In the genomic region with DNA sequence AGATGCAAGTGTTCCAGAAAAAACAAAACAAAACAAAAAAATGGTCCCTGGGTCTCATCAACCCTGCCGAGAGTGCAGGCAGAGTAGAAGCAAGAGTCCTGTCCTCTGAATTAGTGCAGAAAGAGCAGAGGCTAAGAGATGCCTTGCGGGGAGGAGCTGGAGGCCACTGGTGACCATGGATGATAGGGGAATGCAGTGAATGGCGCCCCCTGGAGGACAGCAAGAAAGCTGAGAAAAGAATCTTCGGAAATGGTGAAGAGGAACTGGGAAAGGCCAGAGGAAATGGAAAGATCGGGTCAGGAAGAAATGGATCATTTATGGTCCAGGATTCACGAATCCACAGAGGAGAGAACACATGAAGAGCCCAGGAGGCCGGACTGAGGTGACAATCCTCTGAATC, we compare ENCODE assay signal across 8 mouse cellular contexts.
DNase-seq lines count a peak whose midpoint lies in the region; ATAC-seq and TF ChIP-seq lines count a peak whose summit lies in the region.

No protein-coding gene starts in this region.

- peak; percentile 76; the same call in 1 of the 2 replicates for TF ChIP-seq CTCF in small intestine, adult 2 months (IDR thresholded peaks at IDR 0.05; ENCODE audit: extremely low read depth, insufficient read length, insufficient replicate concordance, low read depth, low read length)

- TF ChIP-seq POLR2A in small intestine, adult 2 months (IDR thresholded peaks at IDR 0.05; ENCODE audit: low read depth, low read length) = no peak

- no peak for ATAC-seq in CD4-positive, CD25-positive, alpha-beta regulatory T cell, adult 4 months
- ATAC-seq in cerebellum, adult (ENCODE audit: insufficient number of reproducible peaks, low FRiP score, low TSS enrichment) = peak; percentile 74
- 0 out of 2 replicates have a peak, but pooled peaks have one; percentile 56 for ATAC-seq in hindbrain, embryonic 14.5 days (ENCODE audit: low FRiP score)

- H3K27ac ChIP-seq in hindbrain, embryonic 14.5 days = no peak overlapping the region
- H3K27ac ChIP-seq in small intestine, adult 2 months (ENCODE audit: insufficient read depth, low read depth, low read length) = no peak overlapping the region

- no peaks in the 10 kb centered on the region for H3K9me3 ChIP-seq in hindbrain, embryonic 14.5 days (ENCODE audit: control insufficient read depth, low read length)

- H3K4me1 ChIP-seq in hindbrain, embryonic 14.5 days (replicated peaks; ENCODE audit: control insufficient read depth, insufficient read depth, low read length) = peaks cover 18% of the 10 kb centered on the region; the same call in 1 of the 2 replicates
- peaks cover 1% of the 10 kb centered on the region; the same call in 1 of the 2 replicates for H3K4me1 ChIP-seq in small intestine, adult 2 months (ENCODE audit: control insufficient read depth, insufficient read depth, insufficient read length, low read length)

- no peak overlapping the region for H3K9ac ChIP-seq in hindbrain, embryonic 14.5 days

- no peaks in the 10 kb centered on the region for H3K36me3 ChIP-seq in hindbrain, embryonic 14.5 days (replicated peaks; ENCODE audit: control insufficient read depth, insufficient read depth)
- no peaks in the 10 kb centered on the region for H3K36me3 ChIP-seq in small intestine, adult 2 months (ENCODE audit: control insufficient read depth, insufficient read depth, low read length)

- H3K4me3 ChIP-seq in hindbrain, embryonic 14.5 days (replicated peaks; ENCODE audit: low read length) = no peak overlapping the region
- H3K4me3 ChIP-seq in small intestine, adult 2 months (ENCODE audit: low read depth, low read length) = peak overlapping the region; percentile 39; the same call in 1 of the 2 replicates

- peak; percentile 81 for DNase-seq in CD4-positive, CD25-positive, alpha-beta regulatory T cell, adult 2 months (ENCODE audit: low read depth, low spot score)
- DNase-seq in frontal cortex, postnatal 10 days (ENCODE audit: low spot score in 2 of 2) = peak; percentile 23 to 47
- DNase-seq in hindbrain, embryonic 14.5 days (ENCODE audit: low spot score) = peak; percentile 58
- peak; percentile 32 for DNase-seq in left cerebral cortex, adult 11 months (ENCODE audit: low spot score)
- DNase-seq in lung, postnatal 4 days = peak; percentile 80 to 85

- no peak overlapping the region for H3K4me2 ChIP-seq in hindbrain, embryonic 14.5 days (replicated peaks)

- WGBS in hindbrain, embryonic 14.5 days = 37% methylated on average over 7 of the region's 7 CpGs
- WGBS in small intestine, adult 2 months = 35% methylated on average over 7 of the region's 7 CpGs

- no peaks in the 10 kb centered on the region for H3K27me3 ChIP-seq in hindbrain, embryonic 14.5 days (ENCODE audit: control insufficient read depth, insufficient read depth, low read length)
- H3K27me3 ChIP-seq in small intestine, adult 2 months (ENCODE audit: control insufficient read depth, insufficient read depth, low read length) = no peaks in the 10 kb centered on the region

Comparison
In these comparisons a context has a peak if more than half of its experiments do, and no peak if none do; other contexts are left out.
1. DNase-seq: peak in every context shown above with its lines; median percentile 82 in lung, postnatal 4 days; 81 in CD4-positive, CD25-positive, alpha-beta regulatory T cell, adult 2 months; 58 in hindbrain, embryonic 14.5 days; 35 in frontal cortex, postnatal 10 days; 32 in left cerebral cortex, adult 11 months.